Mouse (Mus musculus) cerebellum, adult 18-20 months (tissue): ENCODE results near the gene Abcg3.
A peak's percentile ranks its signal among the peaks of the same experiment; 100 is the strongest.
"Not testable (repeated sequence)": the region's sequence is repeated elsewhere in the genome, so short reads cannot be mapped to it uniquely, and the experiment has no call there.

Experiments used
- DNase-seq, 2 experiments: peaks; one replicate each; pipeline ENCODE4 v3.0.0; 2021

The Abcg3 gene

DNA sequence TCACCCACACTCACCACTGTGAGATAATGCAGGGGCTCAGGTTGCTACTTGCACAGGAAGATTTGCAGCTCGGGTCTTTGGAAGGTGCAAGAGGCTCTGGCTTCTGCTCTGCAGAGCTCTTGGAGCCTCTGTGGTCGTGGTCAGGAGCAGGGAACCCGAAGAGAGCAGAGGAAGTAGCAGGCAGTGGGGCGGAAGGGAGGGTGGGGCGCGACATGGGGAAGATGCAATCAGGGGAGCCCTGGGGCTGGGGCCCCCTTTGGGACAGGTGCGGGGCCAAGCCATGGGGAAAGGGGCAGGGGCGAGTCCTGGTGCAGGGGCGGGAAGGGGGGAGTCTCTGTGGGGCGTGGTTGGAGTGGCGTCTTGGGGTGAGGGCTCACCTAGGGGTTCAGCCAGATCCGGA, at the start of gene Abcg3:
TSS of gene Abcg3 (minus strand) at position 184 of the 400 bp plus-strand sequence.
- DNase-seq: no peak

DNA sequence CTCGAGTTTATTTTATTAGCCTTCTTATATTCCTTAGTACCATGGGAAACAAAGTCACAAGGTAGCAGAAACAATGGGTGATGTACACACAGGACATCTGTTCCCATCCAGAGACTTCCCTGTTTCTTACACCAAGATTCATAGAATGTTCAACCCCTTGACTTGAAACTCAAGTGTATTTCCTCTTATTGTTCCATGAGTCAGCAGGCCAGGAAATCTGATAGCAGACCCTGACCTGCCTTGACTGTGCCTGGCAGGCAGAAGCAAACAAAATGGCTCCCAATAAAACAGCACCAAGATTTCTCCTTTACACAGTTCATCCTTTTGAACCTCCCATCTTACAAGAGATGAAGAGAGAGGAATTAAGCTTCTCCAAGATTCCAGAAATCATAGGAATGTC, 30.0 kb upstream of the Abcg3 start:
- no peak for DNase-seq

DNA sequence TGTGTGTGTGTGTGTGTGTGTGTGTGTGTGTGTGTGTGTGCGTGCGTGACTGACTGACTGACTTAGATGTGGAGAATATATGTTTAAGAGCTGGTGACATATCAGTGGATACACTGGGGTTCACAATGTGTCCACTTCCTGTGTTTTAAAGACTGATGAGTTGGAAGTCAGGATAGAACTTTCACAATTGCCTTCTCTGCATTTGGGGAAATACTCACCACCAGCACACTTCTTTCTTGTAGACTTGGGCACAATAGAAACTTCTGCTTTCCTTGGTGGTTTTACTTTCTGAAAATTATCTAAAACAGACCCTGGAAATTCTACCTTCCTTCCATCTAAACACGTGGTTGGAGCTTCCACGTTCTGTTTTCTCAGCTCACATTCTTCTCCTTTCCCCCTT, 29.1 kb upstream of the Abcg3 start:
- no peak for DNase-seq

DNA sequence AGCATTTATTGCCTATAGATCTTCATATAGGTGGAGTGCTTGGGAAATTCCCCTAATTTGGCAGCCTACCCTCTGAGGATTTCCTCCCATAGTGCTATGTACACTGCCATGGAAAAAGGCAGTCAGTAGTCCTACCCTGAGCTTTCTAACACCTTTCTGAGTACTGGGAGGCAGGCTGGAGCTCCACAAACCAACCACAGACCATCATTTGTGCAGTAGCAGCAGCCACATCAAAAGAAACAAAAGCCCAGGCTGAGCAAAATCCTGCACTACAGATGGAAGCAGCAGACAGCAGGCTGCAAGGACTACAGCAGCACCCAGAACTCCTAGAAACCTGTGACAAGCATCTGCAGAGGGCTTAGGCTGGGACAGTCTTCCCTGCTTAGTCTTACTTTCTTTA, 27.9 kb upstream of the Abcg3 start:
- DNase-seq: no peak

DNA sequence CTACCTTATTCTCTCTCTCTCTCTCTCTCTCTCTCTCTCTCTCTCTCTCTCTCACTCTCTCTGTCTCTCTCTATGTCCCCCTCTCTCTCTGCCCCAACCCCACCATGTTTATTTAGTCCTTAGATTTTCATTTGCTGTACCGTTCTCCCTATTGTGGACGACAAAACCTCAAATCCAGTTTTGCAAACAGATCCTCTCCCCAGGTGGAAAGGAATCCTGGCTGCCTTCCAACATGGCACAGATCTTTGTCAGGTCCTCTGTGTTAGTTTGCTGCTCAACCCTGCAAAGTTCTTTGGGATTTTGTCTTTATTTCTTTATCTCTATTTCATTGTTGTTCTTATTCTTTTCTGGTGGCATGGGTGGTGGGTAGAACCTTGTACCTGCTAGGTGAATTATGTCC, 6.9 kb upstream of the Abcg3 start:
- DNase-seq: peak; percentile 10 to 17

DNA sequence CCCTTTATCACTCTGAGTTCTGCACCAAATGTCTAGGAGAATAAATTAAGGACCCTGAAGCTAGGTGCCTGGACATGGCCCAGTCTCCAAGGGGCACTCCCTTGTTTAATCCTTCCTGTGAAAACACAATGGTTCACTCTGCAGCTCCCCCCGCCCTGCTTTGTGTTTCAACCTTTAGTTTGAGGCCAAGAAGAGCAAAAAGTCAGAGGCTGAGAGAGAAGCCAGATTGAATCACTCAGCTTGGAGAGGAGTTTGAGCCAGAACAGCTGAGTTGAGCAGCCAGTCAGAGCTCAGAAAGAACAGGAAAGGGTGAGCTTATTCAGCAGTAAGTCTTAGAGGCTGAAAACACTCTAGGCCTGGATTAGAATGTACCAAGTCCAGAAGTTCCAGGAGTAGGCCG, 5.5 kb upstream of the Abcg3 start:
- no peak for DNase-seq

GRCm38 (mm10) chr5:104986706-104987105, 4.2 kb upstream of the Abcg3 start:
- peak; percentile 10 to 11 for DNase-seq

GRCm38 (mm10) chr5:104979040-104979513, 3.4 kb downstream of the Abcg3 start:
- DNase-seq: no peak

DNA sequence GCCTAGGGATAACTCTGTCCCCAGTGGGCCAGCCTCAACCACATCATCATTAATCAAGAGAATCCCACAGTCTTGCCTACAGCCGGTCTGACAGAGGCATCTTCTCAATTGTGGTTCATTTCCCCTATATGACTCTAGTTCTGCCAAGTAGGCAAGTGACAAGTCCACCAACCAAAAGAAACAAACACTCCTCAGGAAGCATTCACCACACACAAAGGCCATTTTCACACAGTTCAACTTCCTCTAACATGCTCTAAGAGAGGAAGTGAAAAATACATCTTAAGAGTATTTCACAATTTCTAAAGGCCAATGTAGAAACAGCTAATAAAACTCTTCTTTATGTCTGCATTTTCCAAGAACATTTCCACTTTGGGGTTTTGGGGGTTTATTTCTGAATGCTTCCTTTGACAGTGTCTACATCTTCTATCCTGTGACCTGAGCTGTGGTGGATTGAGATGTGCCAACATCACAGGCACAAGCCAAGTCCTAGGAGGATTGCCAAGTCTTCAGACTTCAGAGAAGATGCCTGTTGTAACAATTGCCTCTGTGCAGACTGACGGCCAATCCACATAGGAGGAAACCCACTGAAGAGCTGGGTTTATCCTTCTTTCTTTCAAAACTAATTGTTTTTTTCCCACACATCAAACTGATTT, 24.3 kb downstream of the Abcg3 start:
- DNase-seq: no peak

DNA sequence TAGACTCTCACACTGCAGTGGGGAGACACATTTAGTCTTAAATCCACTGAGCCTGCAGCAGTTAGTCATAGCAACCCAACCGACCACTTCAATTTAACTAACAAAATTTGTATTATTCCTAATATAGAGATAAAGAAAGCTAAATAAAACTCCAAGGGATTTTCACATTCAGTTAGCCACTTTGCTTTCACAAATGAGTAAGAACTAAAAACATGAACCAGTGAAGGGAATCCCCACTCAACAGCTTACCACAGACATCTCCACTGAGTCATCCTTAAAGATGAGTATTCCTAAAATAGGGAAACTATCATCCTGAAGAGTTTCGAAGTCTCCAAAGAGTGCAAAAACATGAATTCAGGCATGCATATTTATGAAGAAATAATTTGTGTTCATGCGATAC, 27.3 kb downstream of the Abcg3 start:
- DNase-seq: no peak

GRCm38 (mm10) chr5:104946951-104947350, 35.6 kb downstream of the Abcg3 start:
- DNase-seq: no peak

- no peak for DNase-seq
Observed at GRCm38 (mm10) chr5:104934148-104934547, 48.4 kb downstream of the Abcg3 start.

DNA sequence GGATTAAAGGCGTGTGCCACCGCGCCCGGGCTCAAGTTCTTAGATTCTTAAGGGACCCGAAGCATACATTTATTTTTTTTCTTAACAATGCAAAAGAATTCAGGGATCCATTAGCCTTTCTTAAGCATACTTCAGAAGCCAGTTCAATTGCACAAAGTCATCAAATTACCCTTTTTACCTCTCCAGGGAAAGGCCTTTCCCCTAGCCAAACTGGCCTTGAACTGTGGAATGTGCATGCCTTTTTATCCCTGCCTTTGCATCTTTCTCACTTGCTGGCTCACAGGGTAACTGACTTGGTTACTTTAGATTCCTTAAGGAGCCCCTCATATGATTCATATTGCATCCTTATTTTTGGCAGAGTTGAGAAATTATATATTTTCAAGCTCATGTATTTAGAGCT, 76.0 kb downstream of the Abcg3 start:
- not testable (repeated sequence) for DNase-seq
